Comparison of ENCODE assay signal across 12 mouse cellular contexts in the genomic region with DNA sequence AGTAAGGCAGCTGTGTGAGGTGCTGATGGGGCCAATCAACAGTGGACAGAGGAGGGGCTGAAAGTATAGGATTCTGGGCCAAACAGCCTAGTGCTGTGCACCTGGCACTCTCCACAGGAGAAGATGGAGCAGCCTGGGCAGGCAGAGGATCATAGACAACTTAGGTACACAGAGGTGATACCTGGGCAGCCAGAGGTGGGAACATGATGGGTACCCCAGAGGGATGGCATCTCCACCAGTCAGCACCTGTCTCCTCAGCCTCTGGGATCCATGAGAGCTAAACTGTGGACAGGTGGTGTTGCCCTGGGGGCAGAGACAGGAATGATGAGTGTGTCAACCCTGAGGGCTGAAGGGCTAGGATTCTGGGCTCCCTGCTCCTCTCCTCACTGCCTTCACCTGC.
"Had no signal": no experiment of that assay in that cellular context is flagged by ENCODE, and none has a peak within 500 bp of the region (broad histone marks: within the 10 kb centered on the region; RNA-seq: fewer than 3 reads in every experiment).

No protein-coding gene starts in this region.

- DNase-seq: lung, adult 18-20 months; lung, embryonic 14.5 days; lung, postnatal 10 days; lung, postnatal 4 days; right cerebral cortex, postnatal 14 days had no signal

- H3K4me1 ChIP-seq: midbrain, embryonic 12.5 days had no signal

- ATAC-seq: liver, embryonic 12.5 days; midbrain, embryonic 16.5 days had no signal

- H3K9ac ChIP-seq: limb, embryonic 15.5 days; liver, embryonic 12.5 days; liver, embryonic 14.5 days; lung, embryonic 14.5 days; midbrain, embryonic 12.5 days; neural tube, embryonic 13.5 days; neural tube, embryonic 15.5 days had no signal

- H3K27ac ChIP-seq: limb, embryonic 15.5 days; liver, embryonic 12.5 days; liver, embryonic 14.5 days; midbrain, embryonic 12.5 days; neural tube, embryonic 13.5 days; neural tube, embryonic 15.5 days had no signal

- H3K4me2 ChIP-seq: limb, embryonic 15.5 days; liver, embryonic 12.5 days; lung, embryonic 14.5 days; midbrain, embryonic 12.5 days; neural tube, embryonic 13.5 days; neural tube, embryonic 15.5 days had no signal

- H3K27me3 ChIP-seq: limb, embryonic 15.5 days; liver, embryonic 12.5 days had no signal

- H3K9me3 ChIP-seq: limb, embryonic 15.5 days; liver, embryonic 12.5 days; midbrain, embryonic 12.5 days; neural tube, embryonic 13.5 days; neural tube, embryonic 15.5 days had no signal

- H3K36me3 ChIP-seq: limb, embryonic 15.5 days; liver, embryonic 12.5 days; midbrain, embryonic 12.5 days; neural tube, embryonic 13.5 days; neural tube, embryonic 15.5 days had no signal

- H3K4me3 ChIP-seq: limb, embryonic 15.5 days; liver, embryonic 12.5 days; midbrain, embryonic 12.5 days; neural tube, embryonic 13.5 days; neural tube, embryonic 15.5 days had no signal
